Mouse (Mus musculus) cerebellum, postnatal 14 days (tissue): ENCODE data around the gene Fbxl17.

Source experiments
- DNase-seq, 2 experiments: peaks; one replicate each; pipeline ENCODE4 v3.0.0; 2021; ENCODE audit warnings: mixed read lengths in 2 of 2

The Fbxl17 gene

DNA sequence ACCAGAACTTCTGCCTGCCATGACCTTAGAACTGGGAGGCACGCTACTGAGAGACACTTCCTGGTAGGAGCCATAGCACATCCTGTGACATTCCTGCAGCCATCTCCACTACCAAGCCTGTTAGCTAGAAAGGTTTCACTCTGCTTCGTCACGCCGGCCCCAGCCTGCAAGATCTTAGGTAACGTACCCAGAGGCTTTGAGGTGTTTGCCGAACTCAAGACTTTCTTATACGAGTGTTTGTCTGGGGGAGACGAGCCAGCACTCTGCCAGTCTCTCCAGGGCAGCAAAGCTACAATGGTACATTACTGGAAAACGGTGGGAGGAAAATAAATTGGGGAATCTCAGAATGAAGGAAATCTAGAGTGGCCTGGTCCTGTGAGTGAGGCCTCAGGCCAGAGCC lies 292.1 kb downstream of the Fbxl17 start:
- DNase-seq: no peak

DNA sequence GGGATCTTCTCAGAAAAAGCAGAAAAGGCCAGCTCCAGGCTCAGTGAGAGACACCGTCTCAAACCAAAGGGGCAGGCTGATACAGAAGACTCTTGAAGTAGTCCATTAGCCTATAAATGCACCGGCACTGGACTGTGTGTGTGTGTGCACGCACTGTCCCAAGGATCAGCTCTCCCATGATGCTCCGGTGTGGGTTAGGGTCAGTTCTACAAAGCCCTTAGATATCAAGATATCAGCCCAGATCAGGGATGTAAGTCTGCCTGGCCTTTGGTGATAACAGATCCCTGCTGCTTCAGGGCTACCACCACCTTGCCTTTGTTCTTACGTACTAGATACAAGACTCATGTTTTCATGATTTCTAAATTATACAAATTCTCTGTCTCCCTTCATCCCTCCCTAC lies 294.5 kb downstream of the Fbxl17 start:
- no peak for DNase-seq

DNA sequence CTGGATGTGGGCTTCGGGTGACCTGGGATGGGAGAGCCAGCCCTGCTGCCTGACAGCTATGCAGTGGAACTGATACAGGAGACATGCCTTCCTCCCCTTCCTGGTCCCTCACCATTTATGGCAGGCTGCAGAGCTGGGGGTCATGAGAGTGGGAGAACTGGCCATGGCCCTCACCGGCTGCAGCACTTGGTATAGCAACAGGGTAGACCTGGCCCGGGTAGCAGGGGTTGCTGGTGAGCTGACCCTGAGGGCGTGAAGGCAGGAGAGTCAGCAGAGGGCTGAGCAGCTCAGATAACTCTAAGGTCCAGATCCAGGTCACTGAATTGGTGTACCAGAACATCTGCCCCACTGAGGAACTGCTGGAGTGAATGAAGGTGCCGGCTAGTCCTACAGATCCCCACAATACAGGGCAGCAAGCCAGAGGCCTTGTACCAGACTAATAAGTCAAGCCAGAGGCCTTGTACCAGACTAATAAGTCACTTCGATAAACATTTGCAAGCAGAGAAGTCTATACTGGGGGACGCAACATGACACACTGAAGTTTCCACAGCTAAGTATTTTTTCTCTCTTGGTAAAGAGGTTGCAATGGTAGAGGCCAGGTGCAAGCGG lies 296.1 kb downstream of the Fbxl17 start:
- no peak for DNase-seq

DNA sequence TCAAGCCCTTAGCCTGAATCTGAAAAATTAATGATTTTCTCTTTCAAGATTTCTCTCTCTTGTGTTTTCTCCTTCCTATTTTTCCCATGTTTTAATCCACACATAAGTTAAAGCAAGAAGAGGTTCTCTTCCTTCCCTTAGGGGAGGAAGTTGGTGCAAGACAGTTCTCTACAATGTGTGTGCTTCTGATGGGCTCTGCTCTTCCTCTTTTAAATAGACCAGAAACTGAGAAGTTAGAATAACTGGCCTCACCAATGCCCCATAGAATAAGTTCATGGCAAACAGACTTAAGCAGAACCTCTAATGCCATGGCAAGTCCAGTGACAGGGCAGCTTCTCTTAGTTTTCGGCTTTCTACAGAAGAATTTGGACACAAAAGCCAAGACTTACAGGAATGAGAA lies 301.1 kb downstream of the Fbxl17 start:
- no peak for DNase-seq

DNA sequence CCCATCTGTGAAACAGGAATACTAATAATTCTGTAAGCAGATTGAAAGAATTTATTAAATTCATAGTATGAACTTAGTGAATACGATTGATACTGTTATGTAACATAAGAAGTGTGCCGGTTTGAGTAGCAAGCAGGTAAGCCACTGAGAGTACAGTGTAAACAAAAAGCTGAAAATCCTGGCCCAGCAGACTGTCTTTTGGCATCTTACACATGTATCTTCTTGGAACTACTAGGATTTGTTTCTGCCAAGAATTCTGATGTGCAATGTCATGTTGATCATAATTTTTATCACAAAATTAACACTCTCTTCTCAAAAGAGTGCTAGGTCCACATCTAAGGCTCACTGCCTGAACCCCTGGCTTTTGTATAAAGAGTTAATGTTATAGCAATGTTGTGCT lies 304.3 kb downstream of the Fbxl17 start:
- DNase-seq: no peak

DNA sequence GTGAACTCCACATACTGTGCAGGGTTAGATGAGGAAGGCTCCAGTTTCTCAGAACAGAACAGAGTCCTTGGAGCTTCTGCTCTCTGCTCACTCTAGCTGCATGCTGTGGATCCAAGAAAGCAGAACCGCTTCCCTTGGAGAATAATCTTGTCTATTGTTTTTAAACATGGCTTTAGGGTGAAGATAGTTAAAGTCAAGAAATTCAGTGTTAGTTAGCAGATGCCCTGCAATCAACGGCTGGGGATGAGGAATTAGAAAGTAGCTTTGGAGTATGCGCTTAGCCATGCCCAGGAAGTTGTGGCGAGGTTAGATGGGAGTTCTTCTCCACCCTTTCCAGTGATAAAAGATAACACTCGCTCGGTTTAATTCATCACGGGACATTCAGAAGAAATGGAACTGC lies 306.6 kb downstream of the Fbxl17 start:
- no peak for DNase-seq

DNA sequence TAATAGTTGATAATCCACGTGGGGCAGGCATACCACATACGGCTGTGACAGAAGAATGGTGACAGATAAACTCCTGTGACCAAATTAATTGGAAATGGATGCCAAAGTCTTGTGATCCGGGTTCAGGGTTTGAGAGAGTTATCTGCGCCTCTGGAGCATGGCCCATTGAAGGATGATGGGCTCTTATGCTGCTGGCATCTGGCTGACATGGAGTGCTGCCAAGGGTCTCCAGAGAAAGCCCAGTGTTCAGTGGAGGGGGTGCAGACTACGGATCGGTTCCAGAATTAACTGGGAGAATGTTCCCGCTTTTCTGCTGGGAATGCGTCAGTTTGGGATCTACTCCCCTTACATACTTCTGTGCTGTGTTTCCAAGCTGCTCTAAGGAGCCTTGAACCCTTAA lies 308.5 kb downstream of the Fbxl17 start:
- DNase-seq: peak; percentile 19 to 41

DNA sequence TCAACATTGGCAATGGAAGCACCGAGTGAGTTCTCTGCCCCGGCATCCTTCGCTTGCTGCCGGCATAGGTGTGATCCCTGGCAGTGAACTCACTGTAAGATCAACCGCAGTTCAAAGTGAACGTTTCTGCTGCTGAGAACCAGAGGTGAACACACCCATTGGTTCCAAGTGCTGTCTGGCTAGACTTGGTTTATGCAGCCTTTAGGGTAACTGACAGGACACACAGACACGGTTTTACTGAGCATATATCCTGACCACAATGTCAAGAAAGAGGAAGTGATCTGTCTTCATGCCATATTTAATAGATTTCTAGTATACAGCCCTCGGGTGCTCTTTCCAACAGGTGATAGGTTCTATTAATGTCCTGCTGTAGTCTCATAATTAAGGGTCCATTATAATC lies 310.5 kb downstream of the Fbxl17 start:
- no peak for DNase-seq

DNA sequence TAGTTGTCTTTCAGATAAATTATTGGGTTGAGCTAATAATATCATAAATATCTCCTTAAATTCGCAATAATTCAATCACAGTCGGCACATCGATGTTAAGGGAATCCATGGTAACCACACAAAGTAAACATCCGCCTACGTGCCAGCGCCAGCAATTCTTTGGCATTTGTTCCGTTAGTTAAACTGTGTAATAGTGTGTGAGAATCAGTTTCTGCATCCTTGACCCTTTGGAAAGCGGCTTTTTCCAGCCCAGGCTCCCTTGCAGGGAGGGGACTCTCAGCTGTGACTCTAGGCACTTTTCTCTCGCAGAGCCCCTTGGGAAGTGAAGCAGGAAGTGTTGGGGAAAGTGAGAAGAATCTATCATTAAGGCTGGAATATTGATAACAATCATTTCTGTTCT lies 314.3 kb downstream of the Fbxl17 start:
- DNase-seq: peak in 1 of 2 experiments; percentile 20

DNA sequence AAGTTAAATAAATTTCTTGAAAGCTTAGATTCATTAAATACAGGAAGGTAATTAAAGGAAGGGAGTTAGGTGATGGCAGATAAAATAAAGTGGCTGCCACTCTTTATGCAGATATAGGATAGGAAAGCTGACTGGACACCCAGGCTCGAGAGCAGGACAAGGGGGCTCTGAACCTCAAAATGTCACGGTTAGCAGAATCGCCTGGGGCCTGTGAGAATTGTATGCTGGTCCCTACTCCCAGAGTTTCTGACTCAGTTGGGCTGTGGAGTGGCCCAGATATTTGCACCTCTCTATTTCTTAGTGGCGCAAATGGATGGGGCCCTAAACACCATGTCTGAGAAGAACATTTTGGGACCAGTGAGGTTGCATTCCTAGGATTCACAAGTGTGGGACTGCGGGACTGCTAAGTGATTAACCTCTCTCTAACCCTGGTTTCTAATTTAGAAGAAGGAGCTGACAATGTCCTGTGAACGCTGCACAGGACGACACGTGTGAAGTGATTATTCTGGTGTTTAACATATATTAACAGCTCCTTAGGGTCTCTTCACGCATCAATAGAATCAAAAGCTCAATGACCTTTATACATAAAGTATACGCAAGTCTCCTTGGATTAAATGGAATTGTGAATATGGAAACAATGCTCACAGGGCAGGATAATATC lies 314.8 kb downstream of the Fbxl17 start:
- DNase-seq: no peak

DNA sequence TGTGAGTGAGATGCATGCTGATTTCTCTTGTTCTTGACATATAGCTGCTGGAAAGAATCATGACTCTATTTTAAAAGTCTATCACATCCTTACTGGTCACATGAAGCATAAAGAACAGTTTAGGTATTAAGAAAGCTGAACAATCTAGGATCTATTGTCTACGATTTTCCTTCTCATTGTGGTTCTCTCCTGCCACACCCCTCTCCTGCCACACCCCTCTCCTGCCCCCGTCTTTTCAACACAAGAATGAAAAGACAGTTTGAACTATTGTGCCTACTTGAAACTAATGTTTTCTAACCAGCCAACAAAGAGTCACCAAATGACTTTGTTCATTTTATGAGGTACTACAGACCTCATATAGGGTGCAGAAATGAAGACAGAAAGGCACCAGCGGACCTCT lies 316.4 kb downstream of the Fbxl17 start:
- DNase-seq: no peak

DNA sequence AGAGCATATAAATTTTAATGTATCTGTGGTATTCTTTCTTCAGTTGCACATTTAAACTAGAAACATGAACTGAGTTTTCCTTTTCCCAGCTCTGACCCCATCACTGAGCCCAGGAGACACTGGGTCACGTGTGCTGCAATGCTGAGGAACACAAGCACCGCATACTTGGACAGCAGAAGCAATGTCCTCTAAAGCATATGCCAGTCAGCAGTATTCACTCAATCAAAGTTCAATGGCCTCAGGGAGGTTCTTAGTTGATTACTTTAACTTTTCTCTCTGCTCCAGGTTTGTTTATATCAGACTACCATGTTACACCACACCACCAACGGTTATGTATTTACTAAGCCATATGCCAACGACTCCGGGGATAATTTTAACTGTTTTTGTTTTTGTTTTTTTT lies 318.2 kb downstream of the Fbxl17 start:
- DNase-seq: no peak

DNA sequence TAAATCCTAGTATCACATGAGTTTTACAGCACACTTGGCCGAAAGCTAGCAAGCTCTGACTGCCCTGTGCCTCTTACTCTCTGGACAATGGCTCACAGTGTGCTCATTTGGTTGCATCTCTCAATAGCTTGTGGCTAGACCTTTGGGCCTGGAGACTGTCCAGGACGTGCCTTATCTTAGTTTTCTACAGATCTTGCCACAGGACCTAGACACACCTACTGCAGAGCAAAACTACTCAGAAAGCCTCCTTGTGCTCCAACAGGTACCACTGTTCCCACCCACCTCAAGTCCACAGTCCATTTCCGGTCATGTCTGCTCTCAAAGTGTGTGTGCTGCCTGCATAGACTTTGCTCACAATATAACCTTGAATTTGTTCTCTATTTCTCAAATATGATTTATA lies 319.8 kb downstream of the Fbxl17 start:
- DNase-seq: no peak

DNA sequence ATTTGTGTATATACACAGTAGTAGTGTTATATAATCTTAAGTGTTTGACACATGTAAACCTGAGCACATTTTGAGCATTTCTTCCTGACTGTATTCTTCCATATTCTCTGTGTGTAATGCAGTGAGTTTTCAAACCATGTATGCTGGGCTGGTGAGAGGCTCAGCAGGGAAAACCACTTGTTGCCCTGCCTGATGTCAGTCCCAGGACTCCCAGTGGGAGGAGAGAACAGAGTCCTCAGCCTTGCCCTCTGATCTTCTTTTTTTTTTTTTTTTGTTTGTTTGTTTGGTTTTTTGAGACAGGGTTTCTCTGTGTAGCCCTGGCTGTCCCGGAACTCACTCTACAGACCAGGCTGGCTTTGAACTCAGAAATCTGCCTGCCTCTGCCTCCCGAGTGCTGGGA lies 321.5 kb downstream of the Fbxl17 start:
- no peak for DNase-seq

DNA sequence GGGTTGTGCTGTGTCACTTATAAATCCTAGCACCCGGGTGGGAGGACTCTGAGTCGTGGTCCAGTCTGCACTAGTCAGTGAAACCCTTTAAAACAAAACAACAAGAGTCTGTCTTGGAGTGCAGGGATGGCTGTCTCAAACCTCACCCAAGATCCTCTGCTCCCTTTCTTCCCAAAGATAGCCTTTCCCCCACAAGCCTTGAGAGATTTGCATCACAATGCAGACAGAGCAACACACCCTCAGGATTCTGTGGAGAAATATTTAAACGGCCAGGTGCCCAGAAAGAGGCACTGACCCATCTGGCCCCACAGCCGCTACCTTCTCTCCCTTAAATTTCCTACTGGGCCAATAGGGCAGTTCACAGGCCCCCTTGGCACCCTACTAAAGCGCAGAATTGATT lies 323.4 kb downstream of the Fbxl17 start:
- no peak for DNase-seq

DNA sequence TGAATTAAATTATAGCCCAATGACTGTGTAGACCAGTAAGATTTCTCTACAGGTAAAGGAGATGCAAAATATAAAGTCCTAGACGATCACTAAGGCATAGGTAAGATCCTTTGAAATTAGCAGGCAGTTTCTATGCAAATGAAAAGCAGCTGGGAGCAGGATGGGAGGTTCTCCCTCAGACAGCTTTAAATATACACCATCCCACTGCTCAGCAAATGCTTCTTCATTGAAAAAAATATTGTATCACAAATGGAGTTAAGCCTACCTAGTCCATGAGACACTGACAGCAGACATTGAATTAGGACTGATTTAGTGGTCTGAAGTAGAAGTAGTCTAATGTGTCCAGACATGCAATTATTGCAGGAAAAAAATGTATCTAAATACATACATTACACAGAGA lies 327.1 kb downstream of the Fbxl17 start:
- no peak for DNase-seq

DNA sequence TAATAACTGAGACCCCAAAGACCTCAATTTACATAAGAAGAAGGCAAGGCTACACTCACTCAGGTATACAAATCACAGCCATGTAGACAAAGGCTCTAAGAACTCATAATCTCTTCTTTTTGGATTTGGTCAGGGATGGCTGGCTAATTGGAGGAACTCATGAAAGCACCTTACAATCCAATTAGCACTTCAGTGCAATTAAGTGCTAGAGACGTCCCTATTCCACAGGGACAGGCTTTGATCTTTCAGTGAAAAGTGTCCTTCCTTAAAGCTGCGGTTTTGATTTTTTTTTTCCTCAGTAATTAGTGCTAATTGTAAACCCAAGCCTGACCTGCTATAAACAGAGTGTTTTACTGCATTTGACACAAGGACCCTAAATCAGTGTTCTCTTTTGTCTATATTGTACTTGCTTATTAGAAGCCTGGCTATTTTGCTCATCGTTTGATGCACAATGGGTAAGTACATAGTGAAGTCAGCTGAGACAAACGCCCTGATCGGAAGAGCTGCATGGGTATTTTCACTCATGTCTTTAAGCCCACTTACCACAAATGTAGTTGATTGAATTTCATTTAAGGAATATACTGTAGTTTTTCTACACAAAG lies 327.8 kb downstream of the Fbxl17 start:
- DNase-seq: no peak

DNA sequence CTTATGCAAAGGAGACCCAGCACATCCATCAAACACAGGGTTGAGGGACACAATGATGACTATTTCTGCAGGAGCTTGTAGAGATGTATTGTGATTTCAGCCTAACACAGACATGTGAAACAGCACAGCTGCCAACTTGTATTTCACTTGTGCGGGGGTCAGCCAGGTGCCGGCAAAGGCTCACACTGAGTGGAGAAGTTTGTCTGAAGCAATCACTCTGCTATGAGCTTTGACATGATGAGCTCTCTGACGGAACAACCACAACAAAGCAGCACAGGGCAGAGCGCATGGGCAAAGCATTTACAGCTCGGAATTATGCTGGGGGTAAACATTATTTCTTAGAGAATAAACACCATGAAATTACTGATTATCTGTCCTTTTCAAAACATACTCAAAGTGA lies 328.6 kb downstream of the Fbxl17 start:
- DNase-seq: no peak

DNA sequence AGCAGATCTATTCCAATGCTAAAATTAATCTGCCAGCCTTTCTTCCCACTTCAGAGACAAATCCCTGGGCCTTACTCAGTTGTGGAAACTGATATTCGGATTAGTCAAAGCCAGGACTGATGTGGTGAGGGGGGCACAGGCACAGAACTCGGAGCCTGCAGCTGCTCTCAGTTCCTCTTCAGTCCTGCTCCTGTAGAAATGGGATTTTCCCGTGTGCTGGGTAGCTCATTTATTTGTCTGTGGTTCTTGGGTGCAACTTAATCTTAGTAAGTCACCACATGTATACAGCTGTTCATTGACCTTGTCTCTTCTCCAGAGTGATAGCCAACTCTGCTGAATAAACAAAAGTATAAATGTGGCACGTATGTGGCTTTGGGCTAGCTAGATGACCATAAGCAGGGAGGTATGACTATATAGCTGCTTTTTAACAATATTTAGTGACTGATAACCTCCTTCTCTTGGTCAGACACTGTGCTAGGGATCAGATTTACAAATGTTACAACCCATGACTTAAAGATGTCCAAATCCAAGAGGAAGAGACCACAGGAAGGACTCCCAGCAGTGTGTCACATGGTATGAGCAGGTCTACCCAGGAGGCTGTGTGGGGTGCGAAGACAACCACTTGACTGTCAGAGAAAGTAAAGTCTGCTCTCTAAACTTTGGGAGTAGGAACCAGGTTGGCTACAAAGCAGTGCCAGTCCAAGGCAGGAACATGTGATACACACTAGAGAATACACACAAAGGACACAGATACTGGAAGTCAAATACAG lies 331.6 kb downstream of the Fbxl17 start:
- no peak for DNase-seq

DNA sequence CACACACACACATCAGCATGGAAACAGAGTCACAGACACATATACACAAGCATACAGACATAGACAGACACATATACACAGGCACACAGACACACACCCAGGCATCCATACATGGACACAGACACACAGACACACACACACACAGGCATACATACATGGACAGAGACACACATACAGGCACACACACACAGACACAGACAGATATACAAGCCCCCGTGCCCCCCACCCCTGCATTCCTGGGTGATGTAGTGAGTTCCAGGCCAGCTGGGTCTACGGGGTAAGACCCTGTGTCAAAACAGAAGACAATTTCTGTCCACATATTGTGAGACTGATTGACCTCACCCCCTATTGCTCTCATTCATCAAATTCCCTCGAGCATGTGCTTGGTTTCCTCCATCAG lies 332.6 kb downstream of the Fbxl17 start:
- no peak for DNase-seq

DNA sequence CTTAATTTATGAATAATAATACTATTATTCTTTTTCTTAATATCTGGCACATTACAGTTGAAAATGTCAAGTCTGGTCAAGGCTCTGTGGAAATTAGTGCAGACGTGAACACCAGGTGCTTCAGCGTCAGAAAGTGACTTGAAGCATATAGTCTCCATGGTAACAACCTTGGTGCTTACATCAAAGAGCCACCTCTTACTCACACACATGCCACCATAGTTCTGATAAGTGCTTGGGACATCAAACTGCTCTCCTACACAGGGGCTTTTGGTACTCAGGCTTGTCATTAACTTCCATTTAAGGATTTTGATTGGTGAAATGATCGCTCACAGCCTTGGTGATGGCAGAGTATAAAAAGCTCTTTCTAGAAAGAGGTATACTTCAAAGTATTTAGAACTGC lies 333.1 kb downstream of the Fbxl17 start:
- DNase-seq: no peak

DNA sequence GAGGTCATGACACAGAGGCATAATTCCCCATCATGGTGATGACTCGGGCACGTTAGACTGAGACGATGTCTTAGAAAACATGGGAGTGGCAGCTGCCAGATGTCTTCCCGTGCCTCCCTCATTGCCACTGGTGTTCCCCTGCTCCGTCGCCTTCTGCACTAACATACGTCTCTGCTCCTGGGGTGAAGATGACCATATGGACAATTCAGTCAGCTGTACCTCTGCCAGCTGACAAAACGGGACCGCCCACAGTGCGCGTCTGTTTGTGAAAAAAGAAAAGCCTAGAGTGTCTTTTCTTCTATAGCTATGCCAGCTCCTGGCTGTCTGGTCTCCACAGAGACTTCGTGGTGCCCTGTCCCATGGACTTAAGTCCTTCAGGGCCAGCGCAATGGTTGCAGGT lies 334.0 kb downstream of the Fbxl17 start:
- DNase-seq: peak; percentile 79 to 83

DNA sequence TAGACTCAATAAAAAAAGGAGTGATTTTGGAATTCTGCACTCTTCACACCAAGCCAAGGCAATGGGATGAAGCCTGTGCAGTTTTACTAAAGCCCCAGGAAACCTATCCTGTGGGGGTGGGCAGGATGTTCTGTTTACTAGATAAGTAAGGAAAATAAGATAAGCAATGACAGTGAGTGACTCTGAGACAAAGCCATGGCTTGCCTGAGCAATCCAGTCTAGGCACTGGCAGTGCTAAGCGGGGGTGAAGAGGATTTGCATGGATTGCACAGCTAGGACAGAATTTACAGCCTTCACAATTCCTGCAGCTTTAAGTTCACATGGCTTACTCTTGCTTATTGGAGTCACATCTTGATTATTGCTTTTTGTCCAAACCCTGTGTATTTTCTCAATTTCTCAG lies 335.5 kb downstream of the Fbxl17 start:
- no peak for DNase-seq

DNA sequence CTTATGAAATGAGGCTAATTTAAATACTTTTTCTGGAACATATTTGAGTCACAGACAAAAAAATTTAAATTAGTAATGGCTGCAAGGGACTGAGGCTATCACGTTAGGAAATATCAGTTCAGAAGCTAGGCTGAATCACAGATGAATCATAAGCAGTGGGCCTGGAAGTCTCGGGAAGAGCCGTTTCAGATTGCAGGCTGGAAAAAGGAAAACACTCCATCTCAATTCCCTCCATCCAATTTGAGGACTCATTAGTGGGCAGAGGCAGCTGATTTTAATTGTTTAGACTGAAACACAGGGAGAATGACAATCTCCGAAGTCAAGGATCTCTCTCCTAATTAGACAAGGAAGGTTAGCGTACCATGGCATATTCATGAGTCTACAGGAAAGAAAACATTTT lies 337.9 kb downstream of the Fbxl17 start:
- DNase-seq: no peak
